Mouse (Mus musculus): ENCODE measurements at regions not wholly inside any gene's neighbourhood (a gene's known extent, or its start where the extent isn't known, plus 50 kb on each side); places are given as distances from the start of the nearest gene placed in this dataset.

GRCm38 (mm10) chr14:45056291-45056690 lies 68.3 kb downstream of the Ptger2 start:
- no peak for DNase-seq
- intact Hi-C loops (cut with DNase I), result no loop called here

GRCm38 (mm10) chr14:45061681-45062080 lies 73.7 kb downstream of the Ptger2 start:
- DNase-seq, result no peak
- intact Hi-C loops (cut with DNase I), result no loop called here

GRCm38 (mm10) chr14:45064498-45064897 lies 76.5 kb downstream of the Ptger2 start:
- no peak for DNase-seq
- intact Hi-C loops (cut with DNase I), result no loop called here

- no peak for DNase-seq
- intact Hi-C loops (cut with DNase I), result no loop called here
Observed at GRCm38 (mm10) chr14:45069598-45070212, 81.7 kb downstream of the Ptger2 start.

- peak; percentile 8 to 17 for DNase-seq
- intact Hi-C loops (cut with DNase I), result no loop called here
Observed at GRCm38 (mm10) chr14:45074902-45075488, 87.0 kb downstream of the Ptger2 start.

GRCm38 (mm10) chr14:45077216-45077615 lies 89.2 kb downstream of the Ptger2 start:
- DNase-seq, result no peak
- intact Hi-C loops (cut with DNase I), result no loop called here

GRCm38 (mm10) chr14:45079793-45080192 lies 91.8 kb downstream of the Ptger2 start:
- DNase-seq, result no peak
- intact Hi-C loops (cut with DNase I), result no loop called here

GRCm38 (mm10) chr14:45080231-45080630 lies 92.2 kb downstream of the Ptger2 start:
- intact Hi-C loops (cut with DNase I), result no loop called here
- no peak for DNase-seq

- no peak for DNase-seq
- intact Hi-C loops (cut with DNase I), result no loop called here
Observed at GRCm38 (mm10) chr14:45083058-45083457, 95.1 kb downstream of the Ptger2 start.

Measured in heart, postnatal 36 days (tissue).